Mouse (Mus musculus): ENCODE data around the gene Nrm. TPM values are rescaled to one million over a fixed set of nuclear protein-coding genes. Genes with fewer than 3 reads are reported as not detected.

The Nrm gene
- polyA plus RNA-seq, 1 experiment from 2014 or later, result 16.9 TPM

DNA sequence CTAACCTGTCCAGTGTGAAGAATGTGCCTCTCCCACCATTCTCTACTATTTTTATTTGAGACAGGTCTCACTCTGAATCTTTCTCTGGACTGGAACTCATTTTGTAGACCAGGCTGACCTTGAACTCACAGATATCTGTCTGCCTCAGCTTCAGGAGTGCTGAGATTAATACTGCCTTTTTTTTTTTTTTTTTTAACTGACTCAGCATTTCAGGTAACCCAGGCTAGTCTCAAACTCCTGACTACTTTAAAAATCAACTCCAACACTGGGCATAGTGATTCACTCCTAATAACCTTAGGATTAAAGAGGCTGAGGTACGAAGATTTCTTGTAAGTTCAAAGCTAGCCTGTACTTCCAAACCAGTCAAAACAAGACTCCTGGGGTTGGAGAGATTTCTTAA lies 44.5 kb downstream of the Nrm start:
- peaks cover 53% of the 10 kb centered on the region for H3K36me3 ChIP-seq (ENCODE audit: control insufficient read depth, insufficient read depth, low read length)
- 95% methylated on average over 1 of the region's 1 CpGs for WGBS
- no peak overlapping the region for H3K4me3 ChIP-seq (ENCODE audit: low read depth, low read length)
- no peak for ATAC-seq (ENCODE audit: low read depth)
- H3K27me3 ChIP-seq (ENCODE audit: control insufficient read depth, insufficient read depth, low read length), result no peaks in the 10 kb centered on the region
- H3K9me3 ChIP-seq (ENCODE audit: control insufficient read depth, low read length), result no peaks in the 10 kb centered on the region
- no peak overlapping the region for H3K27ac ChIP-seq (ENCODE audit: low read depth, low read length)
- no peak overlapping the region for H3K4me2 ChIP-seq (ENCODE audit: low read depth, low read length)
- peaks cover 15% of the 10 kb centered on the region for H3K4me1 ChIP-seq (ENCODE audit: control insufficient read depth, insufficient read depth, low read length)
- H3K9ac ChIP-seq (replicated peaks; ENCODE audit: low read depth, low read length), result no peak overlapping the region

GRCm38 (mm10) chr17:35907609-35908008 lies 46.5 kb downstream of the Nrm start:
- no peak overlapping the region for H3K9ac ChIP-seq (replicated peaks; ENCODE audit: low read depth, low read length)

DNA sequence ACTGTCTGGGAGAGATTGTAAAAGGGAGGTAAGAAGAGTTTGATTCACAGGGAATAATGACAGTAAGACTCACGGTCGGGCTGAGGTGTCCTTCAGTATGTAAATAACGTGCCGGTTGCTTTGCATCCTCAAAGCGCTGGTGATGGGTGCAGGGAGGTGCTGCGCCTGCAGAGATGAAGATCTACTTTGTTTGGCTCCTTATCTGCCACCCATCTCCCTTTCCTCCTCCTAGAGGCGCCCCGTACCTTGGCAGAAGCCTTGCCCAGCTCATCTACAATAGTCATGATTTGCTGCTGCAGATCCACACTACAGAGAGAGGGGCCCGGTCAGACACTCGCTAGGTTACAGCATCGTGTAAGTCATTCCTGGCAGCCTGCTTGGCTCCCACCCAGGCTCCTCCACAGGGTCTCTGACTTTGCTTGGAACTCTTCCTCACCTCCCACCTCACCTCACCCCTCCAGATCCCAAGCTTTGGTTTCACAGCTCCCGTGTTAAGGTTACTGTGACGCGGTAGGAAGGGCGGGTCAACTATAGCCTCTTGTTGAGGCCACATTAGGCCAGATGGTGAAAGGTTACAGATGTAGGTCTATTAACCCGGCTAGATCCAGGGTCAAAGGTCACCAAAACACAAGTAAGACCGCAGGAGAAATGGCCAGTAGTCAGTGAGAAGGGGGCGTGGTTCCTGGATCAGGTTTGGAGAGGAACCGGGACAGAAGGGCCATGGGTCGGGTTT lies 48.2 kb downstream of the Nrm start:
- H3K27ac ChIP-seq (ENCODE audit: low read depth, low read length), result peak overlapping the region; percentile 78
- H3K4me2 ChIP-seq (ENCODE audit: low read depth, low read length), result peak overlapping the region; percentile 91
- no peaks in the 10 kb centered on the region for H3K9me3 ChIP-seq (ENCODE audit: control insufficient read depth, low read length)
- peak overlapping the region; percentile 70 for H3K9ac ChIP-seq (replicated peaks; ENCODE audit: low read depth, low read length)
- peaks cover 34% of the 10 kb centered on the region for H3K36me3 ChIP-seq (ENCODE audit: control insufficient read depth, insufficient read depth, low read length)
- peak; percentile 33 for ATAC-seq (ENCODE audit: low read depth)
- H3K27me3 ChIP-seq (ENCODE audit: control insufficient read depth, insufficient read depth, low read length), result no peaks in the 10 kb centered on the region
- 16% methylated on average over 20 of the region's 20 CpGs for WGBS
- H3K4me1 ChIP-seq (ENCODE audit: control insufficient read depth, insufficient read depth, low read length), result peaks cover 15% of the 10 kb centered on the region
- peak overlapping the region; percentile 52 for H3K4me3 ChIP-seq (ENCODE audit: low read depth, low read length)

More at GRCm38 (mm10) chr17:35907609-35908008, 46.5 kb downstream of the Nrm start:
- Histone ChIP-seq H3K4me1 (ENCODE audit: control insufficient read depth, insufficient read depth, low read length) (peaks cover 15% of the 10 kb centered on the region), H3K27ac (ENCODE audit: low read depth, low read length) (no peak overlapping the region), H3K9me3 (ENCODE audit: control insufficient read depth, low read length) (no peaks in the 10 kb centered on the region), H3K4me3 (ENCODE audit: low read depth, low read length) (no peak overlapping the region), H3K4me2 (ENCODE audit: low read depth, low read length) (peak overlapping the region; percentile 91; the same call in 1 of the 2 replicates), H3K36me3 (ENCODE audit: control insufficient read depth, insufficient read depth, low read length) (peaks cover 47% of the 10 kb centered on the region), H3K27me3 (ENCODE audit: control insufficient read depth, insufficient read depth, low read length) (no peaks in the 10 kb centered on the region)
- 88% methylated on average over 2 of the region's 2 CpGs for WGBS
- no peak for ATAC-seq (ENCODE audit: low read depth)

- H3K27me3 ChIP-seq (ENCODE audit: control insufficient read depth, insufficient read depth, low read length), result no peaks in the 10 kb centered on the region
- peak within 1 kb of the TSS; percentile 70 for H3K9ac ChIP-seq (replicated peaks; ENCODE audit: low read depth, low read length)
- H3K9me3 ChIP-seq (ENCODE audit: control insufficient read depth, low read length), result no peaks in the 10 kb centered on the region
- peak; percentile 93 for ATAC-seq (ENCODE audit: low read depth)
- 3% methylated on average over 25 of the region's 25 CpGs for WGBS
- peaks cover 29% of the 10 kb centered on the region for H3K36me3 ChIP-seq (ENCODE audit: control insufficient read depth, insufficient read depth, low read length)
- H3K27ac ChIP-seq (ENCODE audit: low read depth, low read length), result peak within 1 kb of the TSS; percentile 78
- peak within 1 kb of the TSS; percentile 91 for H3K4me2 ChIP-seq (ENCODE audit: low read depth, low read length)
- H3K4me3 ChIP-seq (ENCODE audit: low read depth, low read length), result peak within 1 kb of the TSS; percentile 52
- peaks cover 15% of the 10 kb centered on the region for H3K4me1 ChIP-seq (ENCODE audit: control insufficient read depth, insufficient read depth, low read length)
Observed at GRCm38 (mm10) chr17:35909919-35910369, 48.8 kb downstream of the Nrm start, which contains the start of gene Atat1. Gene Atat1 (minus strand): TSS chr17:35910075.

- Histone ChIP-seq H3K27me3 (ENCODE audit: control insufficient read depth, insufficient read depth, low read length) (no peaks in the 10 kb centered on the region), H3K9ac (replicated peaks; ENCODE audit: low read depth, low read length) (no peak overlapping the region), H3K27ac (ENCODE audit: low read depth, low read length) (no peak overlapping the region), H3K4me3 (ENCODE audit: low read depth, low read length) (peak overlapping the region; percentile 66; the same call in 1 of the 2 replicates), H3K4me1 (ENCODE audit: control insufficient read depth, insufficient read depth, low read length) (peaks cover 6% of the 10 kb centered on the region; the same call in 1 of the 2 replicates), H3K9me3 (ENCODE audit: control insufficient read depth, low read length) (no peaks in the 10 kb centered on the region), H3K36me3 (ENCODE audit: control insufficient read depth, insufficient read depth, low read length) (peaks cover 9% of the 10 kb centered on the region; the same call in 1 of the 2 replicates), H3K4me2 (ENCODE audit: low read depth, low read length) (peak overlapping the region; percentile 69)
- WGBS, result 85% methylated on average over 6 of the region's 6 CpGs
- no peak for ATAC-seq (ENCODE audit: low read depth)
Observed at GRCm38 (mm10) chr17:35914975-35915374, 53.9 kb downstream of the Nrm start.

Small RNA genes within 50 kb of the gene (microRNA-seq; reads per million reads assigned to microRNA genes)
- gene Gm28033, result not detected

Other genes starting within 250 kb of the Nrm start
- gene Gm9573, start 234.7 kb upstream of the Nrm start, polyA plus RNA-seq (2014; fragmentation: Nextera tagmentation; extraction: Ambion mirVana), result not detected in 2 replicates
- gene Mucl3, start 217.6 kb upstream of the Nrm start, polyA plus RNA-seq (2014; fragmentation: Nextera tagmentation; extraction: Ambion mirVana), result not detected in 2 replicates
- 10.7 and 11.7 TPM in 2 replicates for gene Vars2, start 193.7 kb upstream of the Nrm start, polyA plus RNA-seq (2014; fragmentation: Nextera tagmentation; extraction: Ambion mirVana)
- gene Gtf2h4, start 187.6 kb upstream of the Nrm start, polyA plus RNA-seq (2014; fragmentation: Nextera tagmentation; extraction: Ambion mirVana), result 20.7 and 21.0 TPM in 2 replicates
- gene Ddr1, start 156.7 kb upstream of the Nrm start, polyA plus RNA-seq (2014; fragmentation: Nextera tagmentation; extraction: Ambion mirVana), result 48.6 and 65.6 TPM in 2 replicates
- gene Ier3, start 39.6 kb upstream of the Nrm start, polyA plus RNA-seq (2014; fragmentation: Nextera tagmentation; extraction: Ambion mirVana), result 4.2 and 6.9 TPM in 2 replicates
- gene Flot1, start 38.1 kb upstream of the Nrm start, polyA plus RNA-seq (2014; fragmentation: Nextera tagmentation; extraction: Ambion mirVana), result 100 and 121 TPM in 2 replicates
- 1,611 and 1,626 TPM in 2 replicates for gene Tubb5, start 23.0 kb upstream of the Nrm start, polyA plus RNA-seq (2014; fragmentation: Nextera tagmentation; extraction: Ambion mirVana)
- gene Mdc1, start 19.8 kb upstream of the Nrm start, polyA plus RNA-seq (2014; fragmentation: Nextera tagmentation; extraction: Ambion mirVana), result 6.0 and 8.5 TPM in 2 replicates
- 18.0 and 27.3 TPM in 2 replicates for gene Ppp1r18, start 4.3 kb downstream of the Nrm start, polyA plus RNA-seq (2014; fragmentation: Nextera tagmentation; extraction: Ambion mirVana)
- 22.4 and 37.5 TPM in 2 replicates for gene Dhx16, start 18.5 kb downstream of the Nrm start, polyA plus RNA-seq (2014; fragmentation: Nextera tagmentation; extraction: Ambion mirVana)
- 57.9 and 74.2 TPM in 2 replicates for gene 2310061I04Rik, start 36.1 kb downstream of the Nrm start, polyA plus RNA-seq (2014; fragmentation: Nextera tagmentation; extraction: Ambion mirVana)
- 448 and 481 TPM in 2 replicates for gene Atat1, start 48.8 kb downstream of the Nrm start, polyA plus RNA-seq (2014; fragmentation: Nextera tagmentation; extraction: Ambion mirVana)
- gene Mrps18b, start 55.1 kb downstream of the Nrm start, polyA plus RNA-seq (2014; fragmentation: Nextera tagmentation; extraction: Ambion mirVana), result 65.3 and 66.2 TPM in 2 replicates
- 31.9 and 39.0 TPM in 2 replicates for gene Ppp1r10, start 55.1 kb downstream of the Nrm start, polyA plus RNA-seq (2014; fragmentation: Nextera tagmentation; extraction: Ambion mirVana)
- 71.1 and 81.1 TPM in 2 replicates for gene Abcf1, start 108.4 kb downstream of the Nrm start, polyA plus RNA-seq (2014; fragmentation: Nextera tagmentation; extraction: Ambion mirVana)
- 45.9 and 50.3 TPM in 2 replicates for gene Gnl1, start 118.5 kb downstream of the Nrm start, polyA plus RNA-seq (2014; fragmentation: Nextera tagmentation; extraction: Ambion mirVana)
- gene Prr3, start 118.9 kb downstream of the Nrm start, polyA plus RNA-seq (2014; fragmentation: Nextera tagmentation; extraction: Ambion mirVana), result 65.3 and 78.2 TPM in 2 replicates
- 11.0 and 12.7 TPM in 2 replicates for gene H2-T24, start 159.2 kb downstream of the Nrm start, polyA plus RNA-seq (2014; fragmentation: Nextera tagmentation; extraction: Ambion mirVana)
- gene H2-T23, start 171.5 kb downstream of the Nrm start, polyA plus RNA-seq (2014; fragmentation: Nextera tagmentation; extraction: Ambion mirVana), result 2.6 and 3.8 TPM in 2 replicates
- 5.9 and 8.9 TPM in 2 replicates for gene H2-T22, start 181.4 kb downstream of the Nrm start, polyA plus RNA-seq (2014; fragmentation: Nextera tagmentation; extraction: Ambion mirVana)
- not detected in 2 replicates for gene Gm6034, start 181.6 kb downstream of the Nrm start, polyA plus RNA-seq (2014; fragmentation: Nextera tagmentation; extraction: Ambion mirVana)
- not detected in 2 replicates for gene Gm11127, start 197.1 kb downstream of the Nrm start, polyA plus RNA-seq (2014; fragmentation: Nextera tagmentation; extraction: Ambion mirVana)

Measured in neural tube, embryonic 14.5 days (tissue).